Mouse (Mus musculus) liver, postnatal 0 days (tissue): ENCODE measurements around the gene Xlr4a. TPM values are rescaled to one million over a fixed set of nuclear protein-coding genes. Genes with fewer than 3 reads are reported as not detected.
A peak's percentile ranks its signal among the peaks of the same experiment; 100 is the strongest.

Experiments used
- ATAC-seq: fragments of 200-750 bp; cut with Nextera tagmentation; 2 replicates; pipeline ENCODE4 v1.8.0; 2017; ENCODE audit warnings: mild to moderate bottlenecking, moderate library complexity
- DNase-seq: peaks from one replicate; pipeline ENCODE4 v3.0.0-alpha.2; 2016
- H3K27ac ChIP-seq: fragments of 300-500 bp; sonication (generic); 2 replicates; pipeline ENCODE4 v1.5.1; 2014; ENCODE audit warnings: antibody characterized with exemption, moderate library complexity, mild to moderate bottlenecking, low read depth
- H3K27me3 ChIP-seq: fragments of 300-500 bp; sonication (generic); 2 replicates; pipeline ENCODE4 v1.6.1; 2014; ENCODE audit warnings: low read length, control low read depth, mixed read lengths; ENCODE audit not compliant: insufficient read depth
- H3K36me3 ChIP-seq: fragments of 300-500 bp; sonication (generic); replicated peaks from 2 replicates; pipeline ENCODE4 v1.6.1; 2014; ENCODE audit warnings: mild to moderate bottlenecking, control low read depth, low read length, moderate library complexity, mixed read lengths; ENCODE audit not compliant: insufficient read depth
- H3K4me1 ChIP-seq: fragments of 300-500 bp; sonication (generic); 2 replicates; pipeline ENCODE4 v1.6.1; 2014; ENCODE audit warnings: antibody characterized with exemption, mild to moderate bottlenecking, control low read depth; ENCODE audit not compliant: insufficient read depth
- H3K4me2 ChIP-seq: fragments of 300-500 bp; sonication (generic); 2 replicates; pipeline ENCODE4 v1.6.1; 2014; ENCODE audit warnings: low read depth, mild to moderate bottlenecking, low read length, moderate library complexity, mixed read lengths
- H3K4me3 ChIP-seq: fragments of 300-500 bp; sonication (generic); 2 replicates; pipeline ENCODE4 v1.5.1; 2014; ENCODE audit warnings: low read depth, low read length
- H3K9ac ChIP-seq: fragments of 300-500 bp; sonication (generic); replicated peaks from 2 replicates; pipeline ENCODE4 v1.6.1; 2014; ENCODE audit warnings: mild to moderate bottlenecking, moderate library complexity
- H3K9me3 ChIP-seq: fragments of 300-500 bp; sonication (generic); 2 replicates; pipeline ENCODE4 v1.6.1; 2016; ENCODE audit warnings: mild to moderate bottlenecking, control low read depth, low read length, mixed read lengths
- CTCF ChIP-seq: sonication (generic); IDR thresholded peaks from 2 replicates; pipeline ENCODE4 v1.5.1; 2016; ENCODE audit warnings: antibody characterized with exemption, low read depth
- EP300 ChIP-seq: IDR thresholded peaks from 2 replicates; pipeline ENCODE4 v1.6.1; 2016; ENCODE audit warnings: antibody characterized with exemption, low read depth, mild to moderate bottlenecking
- WGBS: fragments of 180-500 bp; shearing (Covaris S2); extraction: QIAGEN DNeasy Blood & Tissue Kit; methylation state at CpG from one replicate; pipeline ENCODE4 v1.1.7; 2014; ENCODE audit not compliant: insufficient replicate concordance; 5-methylcytosine and 5-hydroxymethylcytosine counted together
- polyA plus RNA-seq: library from polyadenylated mRNA; unstranded; fragments of >200 nt; fragmentation: Nextera tagmentation; extraction: Ambion mirVana; gene quantifications from 2 replicates; pipeline ENCODE4 v1.2.1, GENCODE M21; 2015

The Xlr4a gene
- polyA plus RNA-seq, 1 experiment from 2014 or later: 0.55 TPM

DNA sequence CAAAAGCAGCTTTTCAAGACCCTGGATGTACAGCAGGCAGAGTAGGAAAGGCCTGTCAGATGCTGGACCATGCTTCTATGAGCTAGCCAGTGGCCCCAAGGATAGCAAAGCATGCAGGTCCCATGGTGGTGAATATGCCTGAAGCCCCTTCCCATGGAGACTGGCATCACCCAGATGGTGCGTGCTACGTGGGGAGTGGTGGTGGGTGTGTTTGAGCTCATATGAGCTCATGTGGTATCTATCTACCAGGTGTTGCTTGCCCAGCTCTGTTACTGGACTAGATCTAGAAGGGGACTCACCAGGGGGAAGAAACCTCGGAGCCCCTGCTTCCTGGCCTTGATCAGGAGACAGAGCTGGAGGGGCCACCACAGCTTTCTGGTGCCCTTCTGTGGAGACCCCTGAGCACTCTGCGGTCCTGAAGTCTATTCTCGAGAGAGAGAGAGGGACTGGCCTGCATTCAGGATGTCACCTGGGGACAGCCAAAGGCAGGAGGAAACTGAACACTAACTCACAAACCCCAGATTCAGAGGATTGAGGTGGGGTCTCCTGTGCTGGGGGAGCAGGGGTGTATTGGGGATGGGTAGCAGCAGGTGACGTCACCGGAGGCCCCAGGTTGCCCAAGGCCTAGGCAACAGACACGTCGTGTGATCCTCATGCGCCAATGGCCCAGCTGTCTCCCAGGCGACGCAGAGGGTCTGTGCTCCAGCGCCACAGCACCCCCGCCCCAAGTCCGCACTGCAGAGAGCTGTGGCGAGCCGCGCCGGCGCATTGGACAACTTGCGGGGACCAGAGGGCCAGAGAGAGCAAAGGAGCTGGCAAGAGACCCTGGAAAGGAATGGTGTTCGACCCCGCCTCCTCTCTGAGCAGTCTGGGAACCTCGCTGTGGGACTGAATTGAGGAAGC, 18.5 kb downstream of the Xlr4a start:
- ATAC-seq (no peak), DNase-seq (no peak)
- Histone ChIP-seq H3K9me3 (no peaks in the 10 kb centered on the region), H3K4me3 (no peak overlapping the region), H3K27me3 (peaks cover 6% of the 10 kb centered on the region; the same call in 1 of the 2 replicates), H3K4me2 (no peak overlapping the region), H3K27ac (no peak overlapping the region), H3K9ac (no peak overlapping the region), H3K36me3 (no peaks in the 10 kb centered on the region), H3K4me1 (no peaks in the 10 kb centered on the region)
- 43% methylated on average over 22 of the region's 24 CpGs for WGBS
- TF ChIP-seq CTCF (no peak), EP300 (no peak)

DNA sequence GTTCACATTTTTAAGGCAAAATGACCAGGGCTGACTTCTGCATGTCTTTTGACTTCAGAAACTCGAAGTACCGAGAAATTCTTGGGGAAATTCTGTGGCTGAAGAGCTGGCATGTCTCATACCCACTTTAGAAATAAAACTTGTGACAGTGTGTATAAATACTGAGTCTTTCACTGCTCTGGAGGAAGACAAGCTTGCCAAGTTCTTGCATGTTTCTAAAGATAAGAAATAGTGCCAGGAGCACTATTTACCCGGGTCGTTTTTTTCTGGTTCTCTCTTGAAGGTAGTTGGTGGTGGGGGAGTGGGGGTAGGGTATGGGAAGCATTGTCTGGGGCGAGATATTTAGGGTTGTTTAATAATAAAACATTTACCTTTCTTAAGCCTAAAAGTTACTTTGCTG, 20.0 kb downstream of the Xlr4a start:
- Histone ChIP-seq H3K36me3 (no peaks in the 10 kb centered on the region), H3K4me3 (no peak overlapping the region), H3K27ac (no peak overlapping the region), H3K4me1 (no peaks in the 10 kb centered on the region), H3K9me3 (no peaks in the 10 kb centered on the region), H3K27me3 (peaks cover 4% of the 10 kb centered on the region; the same call in 1 of the 2 replicates), H3K9ac (no peak overlapping the region), H3K4me2 (no peak overlapping the region)
- DNase-seq (no peak), ATAC-seq (no peak)
- TF ChIP-seq CTCF (no peak), EP300 (no peak)
- 41% methylated on average over 5 of the region's 5 CpGs for WGBS

DNA sequence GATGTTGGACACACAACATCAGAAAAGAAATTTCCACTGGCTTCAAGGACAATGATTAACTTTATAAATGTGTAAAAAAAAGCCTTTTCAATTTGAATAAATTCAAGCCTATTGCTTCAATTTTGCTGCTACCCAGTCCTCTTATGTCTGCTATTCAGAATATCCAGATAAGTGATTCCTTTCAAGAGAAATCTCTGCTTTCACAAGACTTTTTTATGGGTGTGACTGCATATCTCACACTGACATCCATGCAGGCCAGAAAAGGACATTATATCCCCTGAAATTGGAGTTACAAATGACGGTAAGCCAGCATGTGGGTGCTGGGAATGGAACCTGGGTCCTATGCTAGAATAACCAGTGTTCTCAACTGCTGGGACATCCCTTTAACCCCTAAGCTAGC, 20.8 kb downstream of the Xlr4a start:
- H3K36me3 ChIP-seq: no peaks in the 10 kb centered on the region
- H3K27me3 ChIP-seq: peaks cover 4% of the 10 kb centered on the region; the same call in 1 of the 2 replicates
- H3K27ac ChIP-seq: no peak overlapping the region
- no peak for ATAC-seq
- H3K4me1 ChIP-seq: no peaks in the 10 kb centered on the region
- no peak overlapping the region for H3K4me3 ChIP-seq
- TF ChIP-seq EP300 (no peak), CTCF (no peak)
- no peaks in the 10 kb centered on the region for H3K9me3 ChIP-seq
- H3K9ac ChIP-seq: no peak overlapping the region
- no peak for DNase-seq
- no peak overlapping the region for H3K4me2 ChIP-seq
- 81% methylated on average over 1 of the region's 1 CpGs for WGBS

DNA sequence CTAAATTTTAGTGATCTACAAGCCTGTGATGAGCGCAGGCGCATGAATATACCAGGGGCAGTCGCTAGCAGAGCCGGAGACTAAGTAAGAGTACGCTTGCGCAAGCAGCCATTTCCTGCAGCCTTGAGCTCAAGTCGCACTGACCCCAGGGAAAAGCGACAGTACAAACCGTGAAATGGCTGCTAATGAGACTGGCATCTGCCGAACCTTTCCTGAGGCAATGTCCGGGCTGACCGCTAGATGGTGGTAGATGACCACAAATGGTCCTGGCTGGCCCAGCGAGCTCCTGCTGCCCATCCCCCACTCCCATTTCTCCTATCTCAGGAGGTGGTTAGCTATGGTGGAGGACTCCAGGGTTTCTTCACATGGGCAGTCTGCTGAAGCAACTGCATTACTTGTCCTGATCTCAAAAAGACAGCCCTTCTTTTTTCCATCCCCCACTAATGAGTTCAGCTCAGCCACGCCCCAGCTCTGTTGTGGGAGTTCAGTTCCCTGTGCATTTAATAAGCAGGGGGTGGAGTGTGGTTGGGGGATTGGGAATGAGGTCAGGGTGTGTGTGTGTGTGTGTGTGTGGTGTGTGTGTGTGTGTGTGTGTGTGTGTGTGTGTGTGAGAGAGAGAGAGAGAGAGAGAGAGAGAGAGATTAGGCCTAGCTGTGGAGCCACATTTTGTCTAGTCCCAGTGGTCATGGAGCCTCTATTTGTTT, 28.3 kb downstream of the Xlr4a start:
- peak; percentile 93 for TF ChIP-seq CTCF
- TF ChIP-seq EP300: no peak
- Histone ChIP-seq H3K4me1 (no peaks in the 10 kb centered on the region), H3K36me3 (no peaks in the 10 kb centered on the region), H3K9me3 (no peaks in the 10 kb centered on the region), H3K27ac (no peak overlapping the region), H3K9ac (no peak overlapping the region), H3K27me3 (no peaks in the 10 kb centered on the region), H3K4me3 (no peak overlapping the region), H3K4me2 (no peak overlapping the region)
- peak; percentile 96 for ATAC-seq
- DNase-seq: peak; percentile 90
- WGBS: 15% methylated on average over 14 of the region's 14 CpGs

GRCm38 (mm10) chrX:73039666-73040065, 42.6 kb downstream of the Xlr4a start:
- TF ChIP-seq EP300 (no peak), CTCF (no peak)
- H3K4me1 ChIP-seq: no peaks in the 10 kb centered on the region
- H3K4me2 ChIP-seq: no peak overlapping the region
- no peak for ATAC-seq
- no peak overlapping the region for H3K9ac ChIP-seq
- no peak for DNase-seq
- H3K4me3 ChIP-seq: no peak overlapping the region
- no peaks in the 10 kb centered on the region for H3K36me3 ChIP-seq
- 75% methylated on average over 12 of the region's 12 CpGs for WGBS
- no peak overlapping the region for H3K27ac ChIP-seq
- 0 out of 2 replicates have a peak, but pooled peaks cover 4% of the 10 kb centered on the region for H3K27me3 ChIP-seq
- H3K9me3 ChIP-seq: no peaks in the 10 kb centered on the region

DNA sequence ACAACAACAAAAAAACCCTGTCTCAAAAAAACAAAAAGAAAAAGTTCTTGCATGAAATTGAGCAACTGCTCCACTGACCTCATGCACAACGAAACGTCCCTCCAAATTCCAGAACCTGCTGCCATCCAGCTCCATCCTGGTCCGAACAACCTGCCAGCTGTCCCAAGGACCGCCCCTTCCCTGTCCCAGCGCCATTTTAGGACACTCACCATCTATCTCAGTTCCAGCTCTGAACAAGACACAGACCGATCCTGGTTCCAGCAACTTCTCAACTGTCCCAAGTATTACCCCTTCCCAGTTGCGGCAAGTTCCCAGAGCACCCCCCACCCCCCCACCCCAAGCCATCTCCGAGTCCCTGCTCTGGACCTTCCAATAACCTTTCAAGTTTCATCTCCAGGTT, 43.4 kb downstream of the Xlr4a start:
- 69% methylated on average over 8 of the region's 8 CpGs for WGBS
- ATAC-seq: no peak

More for the DNA sequence above, 43.4 kb downstream of the Xlr4a start:
- no peak overlapping the region for H3K9ac ChIP-seq
- H3K9me3 ChIP-seq: no peaks in the 10 kb centered on the region
- TF ChIP-seq EP300 (no peak), CTCF (no peak)
- H3K4me2 ChIP-seq: no peak overlapping the region
- H3K36me3 ChIP-seq: no peaks in the 10 kb centered on the region
- no peaks in the 10 kb centered on the region for H3K4me1 ChIP-seq
- no peak overlapping the region for H3K4me3 ChIP-seq
- H3K27ac ChIP-seq: no peak overlapping the region
- H3K27me3 ChIP-seq: 0 out of 2 replicates have a peak, but pooled peaks cover 4% of the 10 kb centered on the region
- DNase-seq: no peak
